Mouse (Mus musculus) liver, embryonic 14.5 days (tissue): ENCODE measurements around the gene Hint1. TPM values are rescaled to one million over a fixed set of nuclear protein-coding genes. Genes with fewer than 3 reads are reported as not detected.

Source experiments
- ATAC-seq: fragments of 200-750 bp; cut with Nextera tagmentation; 2 replicates; pipeline ENCODE4 v1.8.0; 2017; ENCODE audit warnings: moderate number of reproducible peaks, mild to moderate bottlenecking, moderate library complexity; ENCODE audit not compliant: insufficient read depth
- DNase-seq, 3 experiments: peaks; one replicate each; pipeline ENCODE4 v3.0.0-alpha.2; 2012 to 2013; ENCODE audit warnings: low read depth in 3 of 3, low spot score in 3 of 3
- H3K27ac ChIP-seq: fragments of 300-500 bp; sonication (generic); 2 replicates; pipeline ENCODE4 v1.5.1; 2014; ENCODE audit warnings: moderate library complexity, mild to moderate bottlenecking, control low read depth, inconsistent platforms
- H3K27me3 ChIP-seq: fragments of 300-500 bp; sonication (generic); 2 replicates; pipeline ENCODE4 v1.6.1; 2014; ENCODE audit warnings: mild to moderate bottlenecking, low read length, moderate library complexity; ENCODE audit not compliant: control insufficient read depth, insufficient read depth
- H3K36me3 ChIP-seq: fragments of 300-500 bp; sonication (generic); replicated peaks from 2 replicates; pipeline ENCODE4 v1.6.1; 2014; ENCODE audit warnings: low read depth; ENCODE audit not compliant: control insufficient read depth, insufficient read depth
- H3K4me1 ChIP-seq, 2 experiments: fragments of 200-500 bp in 1 of 2; fragments of 300-500 bp in 1 of 2; sonication (generic) in 1 of 2; replicated peaks; 2 replicates each; pipeline ENCODE4 v1.6.1; 2012 to 2014; ENCODE audit warnings: antibody characterized with exemption in 1 of 2, inconsistent platforms in 1 of 2, low read length in 1 of 2; ENCODE audit not compliant: control insufficient read depth in 2 of 2, insufficient read depth in 2 of 2
- H3K4me2 ChIP-seq: fragments of 300-500 bp; sonication (generic); 2 replicates; pipeline ENCODE4 v1.6.1; 2014; ENCODE audit warnings: low read depth, mild to moderate bottlenecking, control low read depth, moderate library complexity
- H3K4me3 ChIP-seq, 2 experiments: fragments of 200-500 bp in 1 of 2; fragments of 300-500 bp in 1 of 2; sonication (generic) in 1 of 2; 2 replicates each; pipeline ENCODE4 v1.5.1; 2012 to 2014; ENCODE audit warnings: low read depth in 2 of 2, low read length in 2 of 2, mild to moderate bottlenecking in 2 of 2, control low read depth in 1 of 2, inconsistent platforms in 1 of 2, moderate library complexity in 1 of 2; ENCODE audit not compliant: insufficient read depth in 1 of 2
- H3K9ac ChIP-seq: fragments of 300-500 bp; sonication (generic); replicated peaks from 2 replicates; pipeline ENCODE4 v1.6.1; 2014; ENCODE audit warnings: mild to moderate bottlenecking, control low read depth, moderate library complexity
- H3K9me3 ChIP-seq: fragments of 300-500 bp; sonication (generic); 2 replicates; pipeline ENCODE4 v1.6.1; 2016; ENCODE audit warnings: low read length, mixed read lengths; ENCODE audit not compliant: control insufficient read depth
- CTCF ChIP-seq: IDR thresholded peaks from 2 replicates; pipeline ENCODE4 v1.5.1; 2016; ENCODE audit warnings: antibody characterized with exemption, low read depth, control low read depth
- EP300 ChIP-seq: IDR thresholded peaks from 2 replicates; pipeline ENCODE4 v1.6.1; 2016; ENCODE audit warnings: antibody characterized with exemption, low read depth
- WGBS: fragments of 180-500 bp; shearing (Covaris S2); extraction: QIAGEN DNeasy Blood & Tissue Kit; methylation state at CpG from one replicate; pipeline ENCODE4 v1.1.7; 2014; ENCODE audit not compliant: insufficient replicate concordance; 5-methylcytosine and 5-hydroxymethylcytosine counted together
- polyA plus RNA-seq, 2 experiments: library from polyadenylated mRNA; depleted of rRNA in 1 of 2; stranded (reverse) in 1 of 2; unstranded in 1 of 2; fragments of >200 nt; fragmentation: Nextera tagmentation in 1 of 2; extraction: Ambion mirVana in 1 of 2; gene quantifications; 2 replicates each; pipeline versions ENCODE4 v1.2.1 to v1.2.3; 2012 to 2014

Hint1 gene
- polyA plus RNA-seq, 2 experiments: 330 to 509 TPM

DNA sequence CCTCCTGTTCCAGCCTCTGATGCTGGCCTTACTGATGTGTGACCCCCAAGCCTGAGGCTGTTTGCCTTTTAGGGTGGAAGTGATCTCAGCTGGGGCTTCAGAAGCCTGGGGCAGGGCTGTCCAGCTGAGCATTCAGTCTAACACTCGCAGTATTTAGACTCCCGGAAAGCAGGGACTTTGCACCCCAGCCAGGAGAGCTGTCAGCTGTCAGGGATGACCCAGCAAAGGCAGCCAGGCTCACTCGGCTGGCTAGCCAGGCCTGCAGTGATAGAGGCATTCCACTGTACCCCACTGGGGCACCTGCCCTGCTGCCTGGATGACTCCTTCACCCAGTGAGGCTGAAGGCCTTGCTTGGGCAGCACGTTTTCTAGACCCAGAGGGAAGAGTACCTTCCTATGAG is 39.7 kb downstream of the Hint1 start:
- Histone ChIP-seq H3K27ac (no peak overlapping the region), H3K9me3 (no peaks in the 10 kb centered on the region), H3K4me2 (no peak overlapping the region), H3K36me3 (no peaks in the 10 kb centered on the region), H3K4me1 (peaks cover 0 to 11% of the 10 kb centered on the region in 2 experiments; a peak in 3 of 4 replicates), H3K4me3 (no peak overlapping the region), H3K27me3 (no peaks in the 10 kb centered on the region; the same call in 1 of the 2 replicates), H3K9ac (no peak overlapping the region)
- TF ChIP-seq CTCF (no peak), EP300 (no peak)
- 53% methylated on average over 4 of the region's 4 CpGs for WGBS
- no peak for DNase-seq
- ATAC-seq: peak; percentile 41; the same call in 1 of the 2 replicates

DNA sequence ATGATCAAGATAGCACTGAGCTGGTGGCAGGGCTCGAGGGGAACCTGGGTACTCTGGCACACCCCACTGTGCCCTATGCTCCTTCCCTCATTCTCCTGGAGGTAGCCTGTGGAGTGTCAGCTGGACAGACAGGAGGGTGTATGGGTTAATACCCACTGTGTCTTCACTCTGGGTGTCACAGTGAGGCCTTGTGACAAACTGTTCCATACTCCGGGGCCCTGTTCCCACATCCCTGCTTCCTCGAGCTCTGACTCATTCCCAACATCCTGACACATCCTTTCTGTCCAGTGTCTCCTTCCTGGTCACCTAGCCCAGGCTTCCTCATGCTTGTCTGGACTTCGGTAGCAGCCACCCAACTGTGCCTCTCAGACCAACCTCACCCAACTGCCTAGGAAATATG is 40.3 kb downstream of the Hint1 start:
- Histone ChIP-seq H3K4me1 (peaks cover 0 to 11% of the 10 kb centered on the region in 2 experiments; a peak in 3 of 4 replicates), H3K4me3 (no peak overlapping the region), H3K9me3 (no peaks in the 10 kb centered on the region), H3K27ac (no peak overlapping the region), H3K4me2 (no peak overlapping the region), H3K9ac (no peak overlapping the region), H3K36me3 (no peaks in the 10 kb centered on the region), H3K27me3 (no peaks in the 10 kb centered on the region; the same call in 1 of the 2 replicates)
- no peak for DNase-seq
- ATAC-seq: no peak
- WGBS: 44% methylated on average over 4 of the region's 4 CpGs
- no peak for TF ChIP-seq EP300
- TF ChIP-seq CTCF: no peak

DNA sequence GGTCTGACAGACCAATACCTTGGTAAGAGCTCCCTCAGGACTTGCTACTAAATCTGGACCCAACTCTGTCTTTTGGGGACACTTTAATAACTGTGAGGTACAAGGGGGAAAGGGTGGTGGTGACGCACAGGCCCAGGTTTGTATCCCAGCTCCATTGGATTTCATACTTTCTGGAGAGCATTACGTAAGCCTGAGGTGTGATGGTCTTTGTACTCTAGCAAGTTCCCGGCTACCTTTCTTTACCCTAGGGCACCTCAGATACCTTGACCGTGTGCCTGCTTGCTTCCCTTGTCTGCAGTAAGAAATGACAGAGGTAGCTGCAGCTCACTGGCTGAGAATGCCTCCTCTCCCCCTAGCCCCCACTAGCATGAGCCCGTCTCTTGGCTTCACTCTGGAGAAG is 41.1 kb downstream of the Hint1 start:
- WGBS: 69% methylated on average over 5 of the region's 5 CpGs
- no peak overlapping the region for H3K9ac ChIP-seq
- no peak overlapping the region for H3K27ac ChIP-seq
- TF ChIP-seq EP300 (no peak), CTCF (no peak)
- H3K36me3 ChIP-seq: no peaks in the 10 kb centered on the region
- H3K27me3 ChIP-seq: no peaks in the 10 kb centered on the region; the same call in 1 of the 2 replicates
- ATAC-seq: no peak
- peaks cover 0 to 11% of the 10 kb centered on the region in 2 experiments; a peak in 3 of 4 replicates for H3K4me1 ChIP-seq
- H3K4me2 ChIP-seq: no peak overlapping the region
- H3K4me3 ChIP-seq: no peak overlapping the region
- DNase-seq: no peak
- no peaks in the 10 kb centered on the region for H3K9me3 ChIP-seq

DNA sequence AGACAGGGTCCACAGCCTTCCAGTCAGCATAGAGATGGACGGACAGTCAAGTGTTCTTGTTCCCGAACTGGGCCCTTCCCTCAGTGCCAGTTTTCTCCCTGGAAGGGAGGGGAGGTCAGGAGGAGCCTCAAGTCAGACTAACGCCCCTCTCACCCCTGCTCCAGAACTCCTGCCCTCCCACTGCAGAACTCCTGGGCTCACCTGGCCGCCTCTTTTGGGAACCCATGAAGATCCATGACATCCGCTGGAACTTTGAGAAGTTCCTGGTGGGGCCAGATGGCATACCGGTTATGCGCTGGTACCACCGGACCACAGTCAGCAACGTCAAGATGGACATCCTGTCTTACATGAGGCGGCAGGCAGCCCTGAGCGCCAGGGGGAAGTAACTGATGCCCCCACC is 43.1 kb downstream of the Hint1 start:
- ATAC-seq (no peak), DNase-seq (no peak)
- Histone ChIP-seq H3K4me1 (peaks cover 0 to 4% of the 10 kb centered on the region in 2 experiments; a peak in 2 of 4 replicates), H3K27ac (no peak overlapping the region), H3K9me3 (no peaks in the 10 kb centered on the region), H3K9ac (no peak overlapping the region), H3K27me3 (no peaks in the 10 kb centered on the region), H3K4me2 (no peak overlapping the region), H3K4me3 (no peak overlapping the region), H3K36me3 (no peaks in the 10 kb centered on the region)
- WGBS: 77% methylated on average over 11 of the region's 11 CpGs
- TF ChIP-seq EP300: no peak

DNA sequence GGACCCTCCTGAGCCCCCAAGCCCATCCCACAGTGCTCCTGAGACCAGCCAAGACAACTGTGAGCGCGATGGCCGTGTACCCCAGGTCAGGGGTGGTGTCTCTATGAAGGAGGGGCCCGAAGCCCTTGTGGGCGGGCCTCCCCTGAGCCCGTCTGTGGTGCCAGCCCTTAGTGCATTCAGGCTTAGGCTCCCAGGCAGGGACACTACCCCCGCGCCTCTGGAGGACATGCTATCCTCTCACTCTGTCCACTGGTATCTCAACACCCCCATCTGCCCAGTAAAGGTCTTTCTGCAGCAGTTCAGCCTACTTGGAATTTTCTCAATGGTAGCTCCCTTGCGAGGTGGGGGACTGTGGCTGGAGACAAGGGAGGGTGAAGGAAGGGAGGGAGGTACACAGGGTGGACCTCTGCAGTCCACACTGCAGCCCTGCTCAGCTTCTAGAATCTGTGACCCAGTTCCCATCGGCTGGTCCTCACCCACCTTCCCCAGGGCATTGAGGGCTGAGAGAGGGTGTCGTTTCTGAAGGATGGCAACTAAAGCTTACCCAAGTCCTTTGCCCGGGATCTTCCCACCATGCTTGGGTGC is 44.0 kb downstream of the Hint1 start:
- peaks cover 0 to 4% of the 10 kb centered on the region in 2 experiments; a peak in 2 of 4 replicates for H3K4me1 ChIP-seq
- no peaks in the 10 kb centered on the region for H3K36me3 ChIP-seq
- ATAC-seq (no peak), DNase-seq (no peak)
- no peak overlapping the region for H3K4me3 ChIP-seq
- H3K9ac ChIP-seq: no peak overlapping the region
- no peak overlapping the region for H3K27ac ChIP-seq
- H3K27me3 ChIP-seq: no peaks in the 10 kb centered on the region
- TF ChIP-seq EP300 (no peak), CTCF (no peak)
- no peaks in the 10 kb centered on the region for H3K9me3 ChIP-seq
- 66% methylated on average over 12 of the region's 12 CpGs for WGBS
- H3K4me2 ChIP-seq: no peak overlapping the region
